Mouse (Mus musculus) kidney, embryonic 16.5 days (tissue): ENCODE measurements around the gene Nin. TPM values are rescaled to one million over a fixed set of nuclear protein-coding genes. Genes with fewer than 3 reads are reported as not detected.

Experiments
- ATAC-seq: fragments of 200-750 bp; cut with Nextera tagmentation; 2 replicates; pipeline ENCODE4 v1.8.0; 2017; ENCODE audit warnings: moderate TSS enrichment; ENCODE audit not compliant: low FRiP score, low TSS enrichment
- H3K27ac ChIP-seq: fragments of 300-500 bp; sonication (generic); 2 replicates; pipeline ENCODE4 v1.5.1; 2014; ENCODE audit warnings: low read length
- H3K27me3 ChIP-seq: fragments of 300-500 bp; sonication (generic); 2 replicates; pipeline ENCODE4 v1.6.1; 2014; ENCODE audit warnings: low read length, control low read depth, mixed read lengths; ENCODE audit not compliant: insufficient read depth
- H3K36me3 ChIP-seq: fragments of 300-500 bp; sonication (generic); 2 replicates; pipeline ENCODE4 v1.6.1; 2014; ENCODE audit warnings: low read length, control low read depth, mixed read lengths; ENCODE audit not compliant: insufficient read depth
- H3K4me1 ChIP-seq: fragments of 300-500 bp; sonication (generic); 2 replicates; pipeline ENCODE4 v1.6.1; 2014; ENCODE audit warnings: low read length, control low read depth, mixed read lengths; ENCODE audit not compliant: insufficient read depth
- H3K4me2 ChIP-seq: fragments of 300-500 bp; sonication (generic); replicated peaks from 2 replicates; pipeline ENCODE4 v1.6.1; 2014; ENCODE audit warnings: low read depth, low read length
- H3K4me3 ChIP-seq: fragments of 300-500 bp; sonication (generic); 2 replicates; pipeline ENCODE4 v1.5.1; 2014; ENCODE audit warnings: mild to moderate bottlenecking, low read length
- H3K9ac ChIP-seq: fragments of 300-500 bp; sonication (generic); replicated peaks from 2 replicates; pipeline ENCODE4 v1.6.1; 2014; ENCODE audit warnings: low read length
- H3K9me3 ChIP-seq: fragments of 300-500 bp; sonication (generic); 2 replicates; pipeline ENCODE4 v1.6.1; 2016; ENCODE audit warnings: low read length, control low read depth
- WGBS: fragments of 180-500 bp; shearing (Covaris S2); extraction: QIAGEN DNeasy Blood & Tissue Kit; methylation state at CpG from one replicate; pipeline ENCODE4 v1.1.7; 2014; 5-methylcytosine and 5-hydroxymethylcytosine counted together
- polyA plus RNA-seq: library from polyadenylated mRNA; unstranded; fragments of >200 nt; fragmentation: Nextera tagmentation; extraction: Ambion mirVana; gene quantifications from 2 replicates; pipeline ENCODE4 v1.2.1, GENCODE M21; 2015

Gene Nin
- polyA plus RNA-seq, 1 experiment from 2014 or later, result 12.0 TPM

DNA sequence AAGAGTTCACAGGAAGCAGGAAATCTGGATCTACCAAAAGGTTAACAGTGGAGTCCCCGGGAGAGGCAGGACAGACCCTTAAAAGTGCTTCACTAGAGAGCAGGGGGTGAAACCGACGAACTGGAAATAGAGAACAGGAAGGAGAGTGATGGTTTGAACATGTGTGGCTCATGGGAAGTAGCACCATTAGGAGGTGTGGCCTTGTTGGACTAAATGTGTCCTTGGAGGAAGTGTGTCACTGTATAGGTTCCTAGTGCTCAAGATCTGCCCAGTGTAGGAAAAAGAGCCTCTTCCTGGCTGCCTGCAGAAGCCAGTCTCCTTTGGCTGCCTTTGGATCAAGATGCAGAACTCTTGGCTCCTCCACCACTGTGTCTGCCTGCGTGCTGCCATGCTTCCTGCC lies 108.4 kb downstream of the Nin start:
- no peak for ATAC-seq
- Histone ChIP-seq H3K27me3 (no peaks in the 10 kb centered on the region), H3K27ac (no peak overlapping the region), H3K9me3 (no peaks in the 10 kb centered on the region), H3K4me1 (no peaks in the 10 kb centered on the region), H3K4me3 (no peak overlapping the region), H3K4me2 (no peak overlapping the region), H3K36me3 (no peaks in the 10 kb centered on the region), H3K9ac (no peak overlapping the region)
- WGBS, result 72% methylated on average over 4 of the region's 4 CpGs

DNA sequence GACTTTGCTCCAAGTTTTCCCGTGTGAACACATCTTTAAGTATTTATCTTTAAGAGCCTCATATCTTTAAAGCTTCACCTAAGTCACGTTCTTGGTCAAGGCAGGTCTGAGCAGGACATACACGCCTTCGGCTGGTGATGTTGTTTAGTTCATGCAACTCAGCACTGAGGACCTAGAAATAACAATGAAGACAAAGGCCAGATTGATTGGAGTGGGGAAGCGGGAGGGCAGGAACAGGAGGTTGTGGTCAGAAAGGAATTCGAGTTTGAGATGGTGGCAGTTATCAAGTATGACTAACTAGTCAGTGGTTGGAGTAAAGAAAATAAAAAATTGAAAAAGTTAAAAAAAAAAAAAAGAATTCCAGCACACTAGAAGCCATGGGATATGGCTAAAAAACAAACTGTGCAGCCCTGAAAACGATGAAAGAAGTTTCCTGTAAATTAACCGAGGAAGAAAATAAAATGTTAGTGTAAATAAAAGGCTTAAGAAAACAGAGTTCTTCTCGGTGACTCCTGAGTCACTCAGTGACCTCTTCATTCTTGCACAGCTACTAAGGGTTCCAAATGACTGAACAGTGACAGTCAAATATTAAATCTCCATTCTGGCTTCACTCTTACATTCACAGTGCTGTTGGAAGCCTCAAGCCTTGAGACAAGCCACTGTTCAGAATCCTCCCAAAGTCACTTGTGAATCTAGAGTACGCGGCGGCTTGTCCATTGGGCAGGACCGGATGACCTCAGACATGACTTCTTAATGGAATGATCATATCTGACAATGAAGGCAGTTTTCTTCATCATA lies 115.1 kb downstream of the Nin start:
- H3K9me3 ChIP-seq, result 0 out of 2 replicates have a peak, but pooled peaks cover 3% of the 10 kb centered on the region
- ATAC-seq, result no peak
- no peak overlapping the region for H3K27ac ChIP-seq
- WGBS, result 67% methylated on average over 13 of the region's 13 CpGs
- no peak overlapping the region for H3K4me2 ChIP-seq
- H3K36me3 ChIP-seq, result no peaks in the 10 kb centered on the region
- H3K9ac ChIP-seq, result no peak overlapping the region
- H3K4me3 ChIP-seq, result no peak overlapping the region
- no peaks in the 10 kb centered on the region for H3K4me1 ChIP-seq
- H3K27me3 ChIP-seq, result no peaks in the 10 kb centered on the region

DNA sequence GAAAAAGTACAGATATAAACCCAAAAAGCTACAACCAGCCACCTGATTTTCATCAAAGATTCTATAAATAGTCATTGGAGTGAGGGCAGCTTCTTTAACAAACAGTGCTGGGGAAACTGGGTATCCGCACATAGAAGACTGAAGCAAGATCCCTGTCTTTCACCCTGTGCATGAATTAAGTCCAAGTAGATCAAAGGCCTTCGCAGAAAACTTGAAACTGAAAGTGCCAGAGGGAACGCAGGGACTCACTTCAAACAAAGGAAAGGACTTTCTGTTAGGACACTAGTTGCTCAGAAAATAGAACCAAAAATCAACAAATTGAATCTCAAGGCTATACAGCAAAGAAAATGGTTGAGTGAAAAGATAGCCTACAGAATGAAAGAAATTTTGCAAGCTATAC lies 118.1 kb downstream of the Nin start:
- no peak for ATAC-seq
- Histone ChIP-seq H3K9ac (no peak overlapping the region), H3K36me3 (no peaks in the 10 kb centered on the region), H3K4me1 (no peaks in the 10 kb centered on the region), H3K4me2 (no peak overlapping the region), H3K27me3 (no peaks in the 10 kb centered on the region), H3K9me3 (0 out of 2 replicates have a peak, but pooled peaks cover 3% of the 10 kb centered on the region), H3K4me3 (no peak overlapping the region), H3K27ac (no peak overlapping the region)
- 75% methylated on average over 3 of the region's 3 CpGs for WGBS

DNA sequence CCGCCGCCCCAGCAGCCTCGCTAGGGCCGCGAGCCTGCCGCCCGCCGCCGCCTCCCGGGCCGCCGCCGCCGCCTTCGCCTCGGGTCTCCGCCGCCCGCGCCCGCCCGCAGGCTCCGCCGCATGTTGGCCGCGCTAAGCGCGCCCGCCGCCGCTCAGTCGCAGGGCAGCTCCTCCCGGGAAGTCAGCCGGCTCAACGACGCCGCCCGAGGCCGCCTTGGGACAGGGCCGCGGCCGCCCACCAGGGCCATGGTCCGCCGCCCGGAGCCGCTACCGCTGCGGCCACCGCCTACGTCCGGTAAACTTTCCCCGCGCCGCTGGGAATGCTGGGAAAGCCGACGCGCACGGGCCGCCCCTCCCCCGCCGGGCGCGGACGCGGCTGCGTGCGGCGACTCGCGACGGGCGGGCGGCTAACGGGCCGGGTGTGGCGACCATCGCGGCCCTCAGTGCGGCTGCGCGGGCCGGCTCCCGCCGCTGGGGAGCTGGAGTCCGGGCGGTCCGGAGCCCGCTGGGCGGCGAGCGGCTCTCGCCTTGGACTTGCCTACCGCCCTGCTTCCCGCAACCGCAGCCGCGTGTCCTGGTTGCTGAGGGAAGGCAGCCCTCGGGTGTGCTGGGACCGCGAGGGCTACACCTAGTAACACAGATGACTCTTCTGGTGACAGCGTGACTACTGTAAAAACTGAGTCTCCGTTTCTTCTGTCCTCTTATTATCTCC lies 126.6 kb downstream of the Nin start, which contains the start of gene Sav1:
TSS of gene Sav1 (minus strand) at position 217 of the 712 bp plus-strand sequence.
- H3K9me3 ChIP-seq, result no peaks in the 10 kb centered on the region
- H3K27me3 ChIP-seq, result no peaks in the 10 kb centered on the region
- peaks cover 21% of the 10 kb centered on the region for H3K36me3 ChIP-seq

DNA sequence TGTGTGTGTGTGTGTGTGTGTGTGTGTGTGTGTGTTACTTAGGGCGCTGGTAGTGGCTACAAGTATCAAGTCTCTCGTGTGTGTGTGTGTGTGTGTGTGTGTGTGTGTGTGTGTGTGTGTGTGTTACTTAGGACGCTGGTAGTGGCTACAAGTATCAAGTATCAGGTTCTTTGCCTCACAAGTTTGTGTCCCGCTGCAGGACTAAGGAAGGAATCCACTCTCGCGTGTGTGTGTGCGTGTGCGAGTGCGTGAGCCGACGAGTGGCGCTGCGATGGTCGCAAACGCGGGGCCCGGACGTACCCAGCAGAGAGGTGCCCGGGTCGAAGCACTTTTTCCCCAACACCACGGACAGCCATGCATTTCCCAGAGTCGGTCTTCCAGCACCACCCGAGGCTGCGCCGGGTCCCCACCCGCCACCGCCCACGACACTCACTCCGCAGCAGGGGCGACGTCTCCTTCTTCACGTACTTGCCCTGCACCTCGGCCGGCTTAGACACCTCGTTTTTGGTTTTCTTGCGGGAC lies 127.2 kb downstream of the Nin start:
- Histone ChIP-seq H3K27ac (peak overlapping the region; percentile 92), H3K9ac (peak overlapping the region; percentile 95), H3K4me1 (peaks cover 18% of the 10 kb centered on the region), H3K4me2 (peak overlapping the region; percentile 76), H3K4me3 (peak overlapping the region; percentile 92), H3K9me3 (no peaks in the 10 kb centered on the region), H3K27me3 (no peaks in the 10 kb centered on the region), H3K36me3 (peaks cover 24% of the 10 kb centered on the region)
- 0% methylated on average over 36 of the region's 36 CpGs for WGBS
- peak; percentile 80 for ATAC-seq

More for the DNA sequence above, 126.6 kb downstream of the Nin start, which contains the start of gene Sav1:
- Histone ChIP-seq H3K4me1 (peaks cover 18% of the 10 kb centered on the region), H3K27ac (peak within 1 kb of the TSS; percentile 92), H3K4me2 (peak within 1 kb of the TSS; percentile 76), H3K9ac (peak within 1 kb of the TSS; percentile 95), H3K4me3 (peak within 1 kb of the TSS; percentile 92)
- ATAC-seq, result peak; percentile 93
- WGBS, result under 1% methylated on average over 101 of the region's 102 CpGs

DNA sequence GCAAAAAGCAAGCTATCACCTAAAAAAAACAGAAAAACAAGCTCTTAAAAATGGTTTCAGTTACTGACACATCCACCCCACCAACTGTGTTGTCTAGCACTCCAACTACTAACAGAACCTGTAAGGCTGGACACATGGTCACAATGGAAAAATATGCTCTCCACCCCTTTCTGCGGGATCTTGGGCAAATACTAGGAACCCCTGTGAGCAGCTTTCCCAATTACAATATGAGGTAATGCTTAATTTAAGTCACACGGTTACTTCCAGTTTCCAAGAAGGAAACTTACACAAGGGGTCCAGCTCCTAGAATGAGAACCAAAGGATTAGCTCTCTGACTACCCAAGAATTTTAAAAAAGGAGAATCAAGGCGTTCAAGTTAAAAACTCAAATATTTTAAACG lies 128.0 kb downstream of the Nin start:
- no peak overlapping the region for H3K27ac ChIP-seq
- H3K9ac ChIP-seq, result peak overlapping the region; percentile 95
- peak overlapping the region; percentile 92 for H3K4me3 ChIP-seq
- 42% methylated on average over 4 of the region's 4 CpGs for WGBS
- peak overlapping the region; percentile 76 for H3K4me2 ChIP-seq
- peaks cover 18% of the 10 kb centered on the region for H3K4me1 ChIP-seq
- ATAC-seq, result no peak
- peaks cover 24% of the 10 kb centered on the region for H3K36me3 ChIP-seq
- H3K27me3 ChIP-seq, result no peaks in the 10 kb centered on the region
- H3K9me3 ChIP-seq, result no peaks in the 10 kb centered on the region

DNA sequence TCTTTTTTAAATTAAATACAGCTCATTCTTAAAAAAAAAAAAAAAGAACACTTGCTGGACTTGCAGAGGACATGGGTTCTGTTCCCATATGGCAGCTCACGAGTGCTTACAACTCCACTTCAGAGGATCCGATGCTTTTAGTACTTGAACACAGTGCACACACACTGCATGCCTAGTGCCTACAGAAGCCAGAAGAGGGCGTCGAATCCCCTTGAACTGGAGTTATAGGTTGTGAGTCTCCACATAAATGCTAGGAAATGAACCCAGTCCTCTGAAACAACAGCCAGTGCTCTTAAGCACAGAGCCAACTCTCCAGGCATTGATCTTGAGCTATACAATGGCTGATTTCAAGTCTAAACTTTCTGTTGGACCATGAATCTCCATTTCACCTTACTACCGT lies 130.6 kb downstream of the Nin start:
- no peaks in the 10 kb centered on the region for H3K9me3 ChIP-seq
- H3K4me3 ChIP-seq, result no peak overlapping the region
- no peak for ATAC-seq
- no peak overlapping the region for H3K9ac ChIP-seq
- H3K27ac ChIP-seq, result no peak overlapping the region
- H3K27me3 ChIP-seq, result no peaks in the 10 kb centered on the region
- 75% methylated on average over 5 of the region's 5 CpGs for WGBS
- no peak overlapping the region for H3K4me2 ChIP-seq
- peaks cover 17% of the 10 kb centered on the region for H3K4me1 ChIP-seq
- peaks cover 32% of the 10 kb centered on the region for H3K36me3 ChIP-seq

DNA sequence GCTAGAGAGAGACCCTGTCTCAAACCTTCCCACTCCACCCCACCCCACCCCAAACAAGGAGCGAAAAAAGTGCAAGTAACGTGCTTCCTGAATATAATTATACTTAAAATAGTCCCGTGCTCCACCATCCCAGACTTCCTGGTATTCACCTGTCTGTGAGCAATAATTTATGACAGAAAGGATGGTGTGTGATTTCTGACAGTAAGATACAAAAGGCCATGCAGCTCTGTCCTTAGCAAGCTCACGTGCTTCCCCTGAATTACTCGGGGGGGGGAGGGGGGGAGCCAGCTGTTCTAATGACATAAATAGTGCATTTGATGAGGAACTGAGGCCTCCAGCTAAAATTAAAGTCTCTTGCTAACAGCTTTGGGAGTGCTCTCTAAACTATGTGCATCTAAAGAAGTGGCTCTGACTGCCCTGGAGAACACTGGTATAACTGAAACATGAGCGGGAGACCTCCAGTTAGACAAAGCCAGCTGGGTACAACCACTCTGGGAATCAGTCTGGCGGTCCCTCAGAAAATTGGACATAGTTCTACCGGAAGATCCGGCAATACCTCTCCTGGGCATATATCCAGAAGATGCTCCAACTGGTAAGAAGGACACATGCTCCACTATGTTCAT lies 136.0 kb downstream of the Nin start:
- no peak overlapping the region for H3K4me2 ChIP-seq
- H3K36me3 ChIP-seq, result peaks cover 17% of the 10 kb centered on the region
- H3K9me3 ChIP-seq, result no peaks in the 10 kb centered on the region
- WGBS, result 64% methylated on average over 8 of the region's 9 CpGs
- H3K4me3 ChIP-seq, result no peak overlapping the region
- no peak overlapping the region for H3K27ac ChIP-seq
- H3K9ac ChIP-seq, result no peak overlapping the region
- H3K27me3 ChIP-seq, result no peaks in the 10 kb centered on the region
- no peaks in the 10 kb centered on the region for H3K4me1 ChIP-seq
- peak; percentile 73; the same call in 1 of the 2 replicates for ATAC-seq

DNA sequence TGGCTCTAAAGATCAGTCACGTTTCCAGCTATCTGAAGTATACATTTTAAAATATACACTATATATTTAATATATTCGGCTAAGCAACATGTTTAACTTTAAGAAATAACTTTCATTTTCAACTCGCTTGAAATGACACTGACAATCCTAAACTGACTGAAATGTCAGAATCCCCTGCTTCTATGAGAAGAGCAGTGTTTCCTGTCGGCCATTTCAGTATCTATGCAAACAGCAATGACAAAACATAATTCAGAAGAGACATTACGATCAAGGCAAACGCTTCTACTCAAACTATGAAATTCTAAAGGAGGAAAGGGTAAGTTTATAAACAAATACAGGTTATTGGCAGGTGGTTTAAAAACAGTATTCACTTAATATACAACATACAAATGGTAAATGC lies 136.8 kb downstream of the Nin start:
- ATAC-seq, result no peak
- Histone ChIP-seq H3K4me2 (no peak overlapping the region), H3K36me3 (peaks cover 16% of the 10 kb centered on the region; the same call in 1 of the 2 replicates), H3K4me1 (no peaks in the 10 kb centered on the region), H3K9me3 (no peaks in the 10 kb centered on the region), H3K4me3 (no peak overlapping the region), H3K27me3 (no peaks in the 10 kb centered on the region), H3K9ac (no peak overlapping the region), H3K27ac (no peak overlapping the region)
- 81% methylated on average over 6 of the region's 6 CpGs for WGBS
